Mouse (Mus musculus) liver, postnatal 0 days (tissue): ENCODE results near the gene Crb2. TPM values are rescaled to one million over a fixed set of nuclear protein-coding genes. Genes with fewer than 3 reads are reported as not detected.

ENCODE experiments used
- ATAC-seq: fragments of 200-750 bp; cut with Nextera tagmentation; 2 replicates; pipeline ENCODE4 v1.8.0; 2017; ENCODE audit warnings: mild to moderate bottlenecking, moderate library complexity
- DNase-seq: peaks from one replicate; pipeline ENCODE4 v3.0.0-alpha.2; 2016
- H3K27ac ChIP-seq: fragments of 300-500 bp; sonication (generic); 2 replicates; pipeline ENCODE4 v1.5.1; 2014; ENCODE audit warnings: antibody characterized with exemption, moderate library complexity, mild to moderate bottlenecking, low read depth
- H3K27me3 ChIP-seq: fragments of 300-500 bp; sonication (generic); 2 replicates; pipeline ENCODE4 v1.6.1; 2014; ENCODE audit warnings: low read length, control low read depth, mixed read lengths; ENCODE audit not compliant: insufficient read depth
- H3K36me3 ChIP-seq: fragments of 300-500 bp; sonication (generic); replicated peaks from 2 replicates; pipeline ENCODE4 v1.6.1; 2014; ENCODE audit warnings: mild to moderate bottlenecking, control low read depth, low read length, moderate library complexity, mixed read lengths; ENCODE audit not compliant: insufficient read depth
- H3K4me1 ChIP-seq: fragments of 300-500 bp; sonication (generic); 2 replicates; pipeline ENCODE4 v1.6.1; 2014; ENCODE audit warnings: antibody characterized with exemption, mild to moderate bottlenecking, control low read depth; ENCODE audit not compliant: insufficient read depth
- H3K4me2 ChIP-seq: fragments of 300-500 bp; sonication (generic); 2 replicates; pipeline ENCODE4 v1.6.1; 2014; ENCODE audit warnings: low read depth, mild to moderate bottlenecking, low read length, moderate library complexity, mixed read lengths
- H3K4me3 ChIP-seq: fragments of 300-500 bp; sonication (generic); 2 replicates; pipeline ENCODE4 v1.5.1; 2014; ENCODE audit warnings: low read depth, low read length
- H3K9ac ChIP-seq: fragments of 300-500 bp; sonication (generic); replicated peaks from 2 replicates; pipeline ENCODE4 v1.6.1; 2014; ENCODE audit warnings: mild to moderate bottlenecking, moderate library complexity
- H3K9me3 ChIP-seq: fragments of 300-500 bp; sonication (generic); 2 replicates; pipeline ENCODE4 v1.6.1; 2016; ENCODE audit warnings: mild to moderate bottlenecking, control low read depth, low read length, mixed read lengths
- CTCF ChIP-seq: sonication (generic); IDR thresholded peaks from 2 replicates; pipeline ENCODE4 v1.5.1; 2016; ENCODE audit warnings: antibody characterized with exemption, low read depth
- EP300 ChIP-seq: IDR thresholded peaks from 2 replicates; pipeline ENCODE4 v1.6.1; 2016; ENCODE audit warnings: antibody characterized with exemption, low read depth, mild to moderate bottlenecking
- WGBS: fragments of 180-500 bp; shearing (Covaris S2); extraction: QIAGEN DNeasy Blood & Tissue Kit; methylation state at CpG from one replicate; pipeline ENCODE4 v1.1.7; 2014; ENCODE audit not compliant: insufficient replicate concordance; 5-methylcytosine and 5-hydroxymethylcytosine counted together
- polyA plus RNA-seq: library from polyadenylated mRNA; unstranded; fragments of >200 nt; fragmentation: Nextera tagmentation; extraction: Ambion mirVana; gene quantifications from 2 replicates; pipeline ENCODE4 v1.2.1, GENCODE M21; 2015

Gene Crb2
- polyA plus RNA-seq, 1 experiment from 2014 or later = 0.16 TPM

- Histone ChIP-seq H3K4me3 (no peak overlapping the region), H3K27me3 (no peaks in the 10 kb centered on the region), H3K4me2 (no peak overlapping the region), H3K36me3 (no peaks in the 10 kb centered on the region), H3K4me1 (no peaks in the 10 kb centered on the region), H3K9ac (no peak overlapping the region), H3K27ac (no peak overlapping the region), H3K9me3 (no peaks in the 10 kb centered on the region)
- ATAC-seq (no peak), DNase-seq (peak; percentile 55)
- 65% methylated on average over 2 of the region's 2 CpGs for WGBS
- TF ChIP-seq CTCF = no peak
- no peak for TF ChIP-seq EP300
These were observed 47.8 kb downstream of the Crb2 start for GRCm38 (mm10) chr2:37823826-37824225.

- Histone ChIP-seq H3K9ac (no peak overlapping the region), H3K4me3 (no peak overlapping the region), H3K9me3 (no peaks in the 10 kb centered on the region), H3K36me3 (no peaks in the 10 kb centered on the region), H3K4me1 (no peaks in the 10 kb centered on the region), H3K27ac (no peak overlapping the region), H3K27me3 (no peaks in the 10 kb centered on the region), H3K4me2 (no peak overlapping the region)
- no peak for DNase-seq
- TF ChIP-seq CTCF = no peak
- no peak for TF ChIP-seq EP300
- ATAC-seq = no peak
- 54% methylated on average over 9 of the region's 9 CpGs for WGBS
These were observed 53.8 kb downstream of the Crb2 start for GRCm38 (mm10) chr2:37829758-37830275.

- Histone ChIP-seq H3K9ac (no peak overlapping the region), H3K27me3 (no peaks in the 10 kb centered on the region), H3K4me3 (no peak overlapping the region), H3K36me3 (no peaks in the 10 kb centered on the region), H3K9me3 (no peaks in the 10 kb centered on the region), H3K4me2 (no peak overlapping the region), H3K4me1 (no peaks in the 10 kb centered on the region), H3K27ac (no peak overlapping the region)
- TF ChIP-seq EP300 (no peak), CTCF (no peak)
- 88% methylated on average over 10 of the region's 10 CpGs for WGBS
- no peak for ATAC-seq
- no peak for DNase-seq
These were observed 56.2 kb downstream of the Crb2 start for GRCm38 (mm10) chr2:37832253-37832652.

GRCm38 (mm10) chr2:37836926-37837325, 60.9 kb downstream of the Crb2 start:
- DNase-seq = no peak
- H3K27ac ChIP-seq = no peak overlapping the region
- H3K9ac ChIP-seq = no peak overlapping the region
- H3K4me1 ChIP-seq = no peaks in the 10 kb centered on the region
- WGBS = 95% methylated on average over 3 of the region's 3 CpGs
- H3K36me3 ChIP-seq = peaks cover 8% of the 10 kb centered on the region; the same call in 1 of the 2 replicates
- TF ChIP-seq CTCF = no peak
- no peak for TF ChIP-seq EP300
- H3K27me3 ChIP-seq = no peaks in the 10 kb centered on the region
- H3K4me3 ChIP-seq = no peak overlapping the region
- no peaks in the 10 kb centered on the region for H3K9me3 ChIP-seq
- H3K4me2 ChIP-seq = no peak overlapping the region
- ATAC-seq = no peak

- H3K27ac ChIP-seq = no peak overlapping the region
- WGBS = 85% methylated on average over 3 of the region's 3 CpGs
- DNase-seq = no peak
These were observed 61.5 kb downstream of the Crb2 start for GRCm38 (mm10) chr2:37837542-37837941.

GRCm38 (mm10) chr2:37838202-37838984, 62.3 kb downstream of the Crb2 start:
- Histone ChIP-seq H3K9me3 (no peaks in the 10 kb centered on the region), H3K9ac (no peak overlapping the region), H3K4me3 (no peak overlapping the region)

More at GRCm38 (mm10) chr2:37837542-37837941, 61.5 kb downstream of the Crb2 start:
- H3K9ac ChIP-seq = no peak overlapping the region
- H3K36me3 ChIP-seq = peaks cover 8% of the 10 kb centered on the region; the same call in 1 of the 2 replicates
- H3K4me2 ChIP-seq = no peak overlapping the region
- no peak overlapping the region for H3K4me3 ChIP-seq
- no peaks in the 10 kb centered on the region for H3K4me1 ChIP-seq
- ATAC-seq = no peak
- no peaks in the 10 kb centered on the region for H3K27me3 ChIP-seq
- TF ChIP-seq EP300 (no peak), CTCF (no peak)
- no peaks in the 10 kb centered on the region for H3K9me3 ChIP-seq

More at GRCm38 (mm10) chr2:37838202-37838984, 62.3 kb downstream of the Crb2 start:
- Histone ChIP-seq H3K27ac (no peak overlapping the region), H3K4me1 (no peaks in the 10 kb centered on the region), H3K4me2 (no peak overlapping the region), H3K36me3 (peaks cover 8% of the 10 kb centered on the region; the same call in 1 of the 2 replicates), H3K27me3 (no peaks in the 10 kb centered on the region)
- ATAC-seq (no peak), DNase-seq (no peak)
- 71% methylated on average over 7 of the region's 7 CpGs for WGBS
- TF ChIP-seq CTCF (no peak), EP300 (no peak)
